Mouse (Mus musculus) cerebellum, postnatal 25 days (tissue): ENCODE results near the gene Mtx3.
"Not testable (repeated sequence)": the region's sequence is repeated elsewhere in the genome, so short reads cannot be mapped to it uniquely, and the experiment has no call there.

Experiments used
- DNase-seq, 2 experiments: peaks; one replicate each; pipeline ENCODE4 v3.0.0; 2021; ENCODE audit warnings: mixed read lengths in 2 of 2

Gene Mtx3

DNA sequence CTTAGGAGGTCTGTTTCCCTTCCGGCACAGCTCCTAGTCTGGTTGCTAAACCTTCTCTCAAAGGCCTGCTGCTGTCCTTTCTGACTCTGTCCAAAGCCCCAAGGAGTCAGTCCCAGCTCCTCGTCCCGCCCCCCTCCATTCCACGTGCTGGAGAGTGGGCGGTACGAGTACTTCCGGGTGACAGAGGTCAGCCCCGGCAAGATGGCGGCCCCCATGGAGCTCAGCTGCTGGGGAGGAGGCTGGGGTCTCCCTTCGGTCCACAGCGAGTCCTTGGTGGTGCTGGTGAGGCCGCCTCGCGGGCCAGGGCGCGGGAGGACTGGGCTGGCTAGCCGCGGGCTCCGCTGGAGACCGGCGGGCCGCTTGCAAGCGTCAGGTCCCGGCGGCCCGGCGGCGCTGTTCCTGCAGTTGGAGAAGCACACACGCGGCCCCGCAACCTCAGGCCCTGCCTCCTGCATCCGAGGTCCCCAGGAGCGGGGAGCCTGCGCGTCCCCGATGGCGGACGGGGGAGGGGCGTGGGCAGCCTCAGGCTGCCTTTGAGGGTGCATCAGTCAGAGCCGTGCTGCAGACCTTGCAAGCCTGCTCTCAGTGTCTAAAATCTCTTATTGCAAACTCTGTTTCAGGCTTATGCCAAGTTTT is at the start of gene Mtx3:
Gene Mtx3 (plus strand): TSS at position 175 of the 636 bp plus-strand sequence.
- peak; percentile 89 to 93 for DNase-seq

- no peak for DNase-seq
Observed at GRCm38 (mm10) chr13:92798830-92799229, 45.7 kb upstream of the Mtx3 start.

GRCm38 (mm10) chr13:92799306-92799925 is 45.1 kb upstream of the Mtx3 start:
- DNase-seq = no peak

DNA sequence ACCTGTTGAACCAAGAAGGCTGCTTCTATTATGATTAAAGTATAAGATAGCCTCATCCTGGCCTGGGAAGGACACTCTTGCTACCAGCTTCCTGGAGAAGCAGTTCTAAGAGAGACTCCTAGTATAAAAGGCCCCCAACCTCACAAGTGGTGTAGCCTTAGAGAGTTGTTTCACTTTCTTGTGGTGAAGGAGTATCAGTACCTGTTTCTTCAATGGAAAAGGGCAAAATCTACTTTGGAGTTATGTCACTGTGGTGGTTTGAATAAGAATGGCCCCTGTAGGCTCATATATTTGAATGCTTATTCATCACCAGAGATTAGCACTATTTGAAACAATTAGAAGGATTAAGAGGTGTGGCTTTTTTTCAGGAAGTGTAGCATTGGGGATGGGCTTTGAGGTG is 37.8 kb upstream of the Mtx3 start:
- no peak for DNase-seq

GRCm38 (mm10) chr13:92807849-92808248 is 36.7 kb upstream of the Mtx3 start:
- no peak for DNase-seq

DNA sequence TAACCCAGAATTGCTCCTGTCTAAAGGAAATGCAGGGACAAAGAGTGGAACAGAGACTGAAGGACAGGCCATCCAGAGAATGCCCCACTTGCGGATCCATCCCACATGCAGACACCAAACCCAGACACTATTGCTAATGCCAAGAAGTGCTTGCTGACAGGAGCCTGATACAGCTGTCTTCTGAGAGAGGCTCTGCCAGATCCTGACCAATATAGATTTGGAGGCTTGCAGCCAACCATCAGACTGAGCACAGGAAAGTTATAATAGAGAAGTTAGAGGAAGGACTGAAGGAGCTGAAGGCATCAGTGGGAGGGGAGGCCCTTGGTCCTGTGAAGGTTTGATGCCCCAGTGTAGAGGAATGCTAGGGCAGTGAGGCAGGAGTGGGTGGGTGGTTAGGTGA is 34.0 kb upstream of the Mtx3 start:
- not testable (repeated sequence) for DNase-seq

DNA sequence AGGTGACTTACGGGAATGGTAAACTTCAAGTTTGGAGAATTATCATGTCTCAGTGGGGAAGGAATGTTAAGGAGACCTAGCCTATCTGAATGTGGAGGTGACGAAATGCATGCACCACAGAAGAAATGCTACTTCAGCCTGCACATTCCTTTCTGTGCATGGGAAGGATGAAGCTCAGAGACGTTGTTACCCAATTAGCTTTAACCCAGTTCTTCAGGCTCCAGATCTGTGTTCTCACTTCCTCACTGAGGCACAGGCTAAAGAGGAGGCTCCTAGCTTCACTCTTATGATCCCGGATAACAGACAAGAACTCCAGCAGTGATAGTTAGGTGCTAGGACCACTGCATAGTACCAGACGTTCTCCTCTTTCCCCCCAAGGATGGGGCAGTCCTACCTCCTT is 28.2 kb upstream of the Mtx3 start:
- DNase-seq = no peak

GRCm38 (mm10) chr13:92817357-92817756 is 27.2 kb upstream of the Mtx3 start:
- DNase-seq = no peak

- DNase-seq = no peak
Observed at GRCm38 (mm10) chr13:92828820-92829219, 15.7 kb upstream of the Mtx3 start.

DNA sequence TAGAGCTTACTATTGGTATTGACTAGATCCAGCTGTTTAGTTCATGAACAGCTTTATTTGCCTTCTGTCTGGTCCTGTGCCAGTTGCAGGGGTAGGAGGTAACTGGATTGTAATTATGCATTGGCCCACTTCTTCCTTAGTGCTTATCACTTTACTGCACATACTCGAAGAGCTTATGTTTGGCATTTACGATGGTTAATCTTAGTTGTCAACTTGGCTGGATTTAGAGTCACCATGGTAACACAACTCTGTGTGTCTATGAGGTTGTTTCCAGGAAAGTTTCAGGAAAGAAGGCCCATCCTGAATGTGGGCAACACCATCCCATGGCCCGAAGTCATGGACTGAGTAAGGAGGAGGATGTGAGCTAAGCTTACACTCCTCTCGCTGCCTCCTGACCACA is 11.4 kb upstream of the Mtx3 start:
- no peak for DNase-seq

DNA sequence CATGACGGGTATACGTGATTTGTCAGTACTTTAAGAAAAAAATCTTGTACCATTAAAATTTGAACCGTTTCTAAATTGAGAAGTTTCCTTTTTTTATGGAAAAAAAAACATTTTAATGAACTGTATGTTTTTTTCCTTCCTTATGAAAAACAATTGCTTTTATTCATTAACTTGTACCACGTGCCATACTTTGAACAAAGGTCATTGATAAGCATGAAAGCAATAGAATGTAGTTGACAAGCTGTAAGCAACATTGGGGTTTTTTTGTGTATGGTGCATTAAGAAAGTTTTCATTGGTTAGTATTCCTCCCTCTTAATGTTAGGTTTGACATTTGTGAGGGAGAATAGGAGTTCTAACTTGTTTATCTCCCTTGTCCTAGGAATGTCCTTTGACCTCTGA is 1.9 kb downstream of the Mtx3 start:
- no peak for DNase-seq

GRCm38 (mm10) chr13:92847336-92847735 is 2.8 kb downstream of the Mtx3 start:
- no peak for DNase-seq

- DNase-seq = no peak
Observed at GRCm38 (mm10) chr13:92848002-92848401, 3.4 kb downstream of the Mtx3 start.

DNA sequence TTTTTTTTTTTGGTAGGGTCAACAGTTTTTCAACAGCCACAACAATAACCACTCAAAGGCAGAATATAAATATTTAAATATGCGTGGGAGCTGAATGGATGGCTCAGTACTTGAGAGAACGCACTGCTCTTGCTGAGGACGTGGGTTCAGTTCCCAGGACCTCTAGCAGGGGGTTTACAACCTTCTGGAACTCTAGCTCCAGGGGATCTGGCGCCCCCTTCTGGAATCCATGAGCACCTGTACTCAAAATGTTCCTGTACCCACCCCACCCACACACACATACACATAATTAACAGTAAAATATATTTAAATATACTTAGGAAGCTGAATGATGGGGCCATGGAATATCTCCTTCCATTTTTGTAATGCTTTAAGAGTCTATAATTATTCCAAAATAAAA is 11.3 kb downstream of the Mtx3 start:
- peak in 1 of 2 experiments; percentile 29 for DNase-seq

- DNase-seq = no peak
Observed at GRCm38 (mm10) chr13:92858808-92859207, 14.2 kb downstream of the Mtx3 start.

DNA sequence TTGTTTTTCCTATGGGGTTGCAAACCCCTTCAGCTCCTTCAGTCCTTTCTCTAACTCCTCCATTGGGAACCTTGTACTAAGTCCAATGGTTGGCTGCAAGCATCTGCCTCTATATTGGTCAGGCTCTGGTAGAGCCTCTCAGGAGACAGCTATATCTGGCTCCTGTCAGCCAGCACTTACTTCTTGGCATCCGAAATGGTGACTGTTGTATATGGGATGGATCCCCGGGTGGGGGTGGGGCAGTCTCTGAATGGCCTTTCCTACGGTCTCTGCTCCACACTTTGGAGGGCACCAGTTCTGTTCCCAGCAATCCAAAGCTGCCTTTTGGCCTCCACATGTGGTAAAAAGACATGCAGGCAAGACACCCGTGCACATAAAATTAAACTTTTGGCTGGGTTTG is 15.4 kb downstream of the Mtx3 start:
- no peak for DNase-seq

DNA sequence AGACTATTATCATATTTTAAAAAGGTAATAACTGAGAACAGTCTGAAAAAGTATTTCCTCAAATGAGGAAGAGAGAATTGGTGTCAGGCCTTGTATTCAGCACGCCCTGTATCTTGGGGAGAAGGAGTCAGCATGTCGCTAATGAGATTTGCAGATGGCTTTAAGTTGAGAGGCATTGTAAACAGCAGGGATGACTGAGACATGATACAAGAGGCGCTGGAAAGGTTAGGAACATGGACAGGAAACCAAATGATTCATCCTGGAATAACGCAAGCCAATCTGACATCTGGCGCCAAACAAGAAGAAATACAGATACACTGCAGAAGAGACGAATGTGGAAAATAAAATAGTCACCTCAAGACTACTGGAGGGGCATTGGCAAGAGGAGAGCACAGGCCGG is 20.8 kb downstream of the Mtx3 start:
- DNase-seq = no peak

DNA sequence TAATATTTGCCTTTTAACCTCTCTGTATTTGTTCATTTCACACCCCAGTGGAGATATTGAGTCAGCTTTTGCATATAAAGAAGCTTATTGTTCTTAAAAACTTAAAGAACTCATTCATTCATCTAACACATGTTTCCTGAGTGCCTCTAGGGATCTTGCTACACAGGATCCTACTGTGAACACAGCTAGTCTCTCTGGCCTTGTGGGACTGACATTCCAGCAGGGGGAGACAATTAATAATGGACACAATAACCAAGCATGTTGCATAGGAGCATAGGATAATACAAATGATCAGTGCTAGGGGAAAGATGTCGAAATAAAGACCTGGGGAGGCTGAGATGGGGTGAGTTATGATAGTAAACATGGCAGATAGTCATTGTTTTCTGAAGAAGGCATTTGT is 22.1 kb downstream of the Mtx3 start:
- no peak for DNase-seq

DNA sequence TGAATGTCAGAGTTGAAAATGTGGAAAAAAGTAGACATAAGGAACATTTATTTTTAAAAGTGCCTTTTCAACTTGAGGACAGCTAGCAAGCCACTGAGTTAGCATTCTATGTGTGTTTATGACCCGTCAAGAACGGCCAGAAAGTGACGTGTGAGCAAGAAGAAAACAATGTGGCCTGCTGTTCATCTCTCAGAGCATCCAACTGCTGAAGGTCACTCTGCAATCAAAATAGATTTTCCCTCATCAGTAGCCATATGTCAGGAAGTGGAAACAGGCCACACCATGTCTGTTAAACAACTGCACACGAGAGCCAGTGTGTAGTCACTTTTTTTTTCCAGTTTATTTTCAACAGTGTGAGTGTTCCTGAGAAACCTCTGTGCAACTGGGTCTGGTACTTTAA is 35.0 kb downstream of the Mtx3 start:
- DNase-seq = no peak

GRCm38 (mm10) chr13:92879933-92880332 is 35.4 kb downstream of the Mtx3 start:
- DNase-seq = peak in 1 of 2 experiments; percentile 22

- peak; percentile 42 to 57 for DNase-seq
Observed at GRCm38 (mm10) chr13:92880589-92880988, 36.0 kb downstream of the Mtx3 start.

GRCm38 (mm10) chr13:92882271-92882985 is 37.9 kb downstream of the Mtx3 start:
- DNase-seq = no peak

GRCm38 (mm10) chr13:92882986-92883720 is 38.6 kb downstream of the Mtx3 start:
- no peak for DNase-seq

DNA sequence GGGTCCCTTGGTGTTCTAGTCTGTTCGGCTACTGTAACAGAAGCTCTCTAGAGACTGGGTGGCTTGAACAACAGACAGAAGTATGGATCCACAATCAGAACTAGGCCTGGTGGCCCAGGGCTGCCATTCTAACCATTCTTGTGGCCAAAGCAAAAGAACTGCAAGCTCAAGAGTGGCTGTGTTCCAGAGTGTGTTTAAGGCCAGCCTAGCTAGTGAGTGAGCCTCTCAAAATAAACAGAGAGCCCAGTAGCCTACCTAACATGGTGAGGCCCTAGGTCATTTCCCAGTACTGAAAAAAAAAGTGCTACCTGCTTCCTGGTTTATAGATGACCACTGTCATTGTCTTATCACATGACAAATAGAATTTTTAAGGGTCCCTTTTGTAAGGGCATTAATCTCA is 39.6 kb downstream of the Mtx3 start:
- no peak for DNase-seq
